Mouse (Mus musculus): Measurements from ENCODE around the gene Ddx21.

GRCm38 (mm10) chr10:62553611-62554091 lies 48.4 kb downstream of the Ddx21 start:
- TF ChIP-seq CTCF (conservative IDR thresholded peaks at IDR 0.05 in 1 of 2, IDR thresholded peaks at IDR 0.05 in 1 of 2; ENCODE audit: low read depth in 2 of 2, low read length in 2 of 2) = no peak
- no peak for TF ChIP-seq EP300 (IDR thresholded peaks at IDR 0.05; ENCODE audit: low read length)
- TF ChIP-seq POLR2A (IDR thresholded peaks at IDR 0.05; ENCODE audit: low read depth, low read length) = no peak
- TF ChIP-seq ZMIZ1 (IDR thresholded peaks at IDR 0.05; ENCODE audit: low read depth, low read length) = no peak
